Mouse (Mus musculus) brain, embryonic 14.5 days (tissue): Measurements from ENCODE around the gene Rasip1. TPM values are rescaled to one million over a fixed set of nuclear protein-coding genes. Genes with fewer than 3 reads are reported as not detected.

ENCODE experiments used
- DNase-seq: peaks from one replicate; pipeline ENCODE4 v3.0.0-alpha.2; 2011; ENCODE audit warnings: low read depth
- CTCF ChIP-seq: fragments of 200-500 bp; IDR thresholded peaks from 2 replicates; pipeline ENCODE4 v1.5.1; 2012; ENCODE audit warnings: inconsistent platforms, mild to moderate bottlenecking, moderate library complexity, borderline replicate concordance; ENCODE audit not compliant: insufficient read depth, insufficient read length; ENCODE audit errors: extremely low read depth
- POLR2A ChIP-seq: fragments of 200-500 bp; IDR thresholded peaks from 2 replicates; pipeline ENCODE4 v1.6.1; 2012; ENCODE audit warnings: mild to moderate bottlenecking, inconsistent platforms, borderline replicate concordance; ENCODE audit not compliant: poor library complexity, insufficient read depth, insufficient read length, severe bottlenecking; ENCODE audit errors: extremely low read depth
- polyA plus RNA-seq: library from polyadenylated mRNA; depleted of rRNA; stranded (reverse); fragments of >200 nt; gene quantifications from 2 replicates; pipeline ENCODE4 v1.2.3, GENCODE M21; 2012; rRNA removed

The Rasip1 gene
- 11.6 and 17.6 TPM in 2 replicates for polyA plus RNA-seq

DNA sequence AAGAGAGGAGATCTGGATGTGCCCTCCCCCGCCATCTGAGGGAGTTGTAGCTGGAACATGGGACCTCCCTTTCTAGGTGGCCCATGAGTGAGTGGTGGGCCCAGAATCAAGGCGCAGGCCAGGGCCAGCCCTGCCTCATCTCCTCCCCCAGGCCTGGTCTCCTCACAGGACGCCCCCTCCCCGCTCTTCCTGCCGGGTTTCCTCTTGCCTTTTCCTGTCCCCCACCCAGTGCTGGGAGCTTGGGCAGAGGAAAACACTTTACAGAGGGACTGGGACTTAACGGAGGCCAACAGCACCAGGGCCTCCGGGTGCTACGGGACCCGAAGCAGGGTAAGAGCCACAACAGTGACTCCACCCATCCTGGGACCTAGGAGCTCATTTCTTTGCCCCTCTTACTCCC, at the start of gene Rasip1:
Rasip1 (plus strand) TSS at position 228 of the 400 bp plus-strand sequence.
- DNase-seq = no peak
- no peak for TF ChIP-seq CTCF
- TF ChIP-seq POLR2A = no peak

DNA sequence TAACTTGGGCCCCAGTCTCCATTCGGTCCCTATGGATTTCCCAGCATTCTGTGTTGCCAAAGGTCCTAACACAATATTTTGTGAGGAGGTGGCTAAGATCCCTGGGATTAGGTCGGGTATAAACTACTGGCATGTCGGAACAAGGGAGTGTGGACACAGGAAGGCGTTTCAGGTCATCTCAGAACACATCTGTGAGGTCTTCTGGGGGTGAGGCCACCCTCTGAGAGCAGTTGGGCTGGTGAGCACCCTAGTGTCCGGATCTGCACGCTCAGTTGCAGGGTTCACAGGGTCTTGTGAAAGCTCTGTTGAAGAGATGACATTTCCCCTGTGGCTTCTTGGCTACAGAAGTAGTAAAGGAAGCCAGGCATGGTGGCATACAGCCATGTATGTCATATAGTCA, 41.4 kb upstream of the Rasip1 start:
- DNase-seq = no peak
- TF ChIP-seq CTCF = no peak
- no peak for TF ChIP-seq POLR2A

DNA sequence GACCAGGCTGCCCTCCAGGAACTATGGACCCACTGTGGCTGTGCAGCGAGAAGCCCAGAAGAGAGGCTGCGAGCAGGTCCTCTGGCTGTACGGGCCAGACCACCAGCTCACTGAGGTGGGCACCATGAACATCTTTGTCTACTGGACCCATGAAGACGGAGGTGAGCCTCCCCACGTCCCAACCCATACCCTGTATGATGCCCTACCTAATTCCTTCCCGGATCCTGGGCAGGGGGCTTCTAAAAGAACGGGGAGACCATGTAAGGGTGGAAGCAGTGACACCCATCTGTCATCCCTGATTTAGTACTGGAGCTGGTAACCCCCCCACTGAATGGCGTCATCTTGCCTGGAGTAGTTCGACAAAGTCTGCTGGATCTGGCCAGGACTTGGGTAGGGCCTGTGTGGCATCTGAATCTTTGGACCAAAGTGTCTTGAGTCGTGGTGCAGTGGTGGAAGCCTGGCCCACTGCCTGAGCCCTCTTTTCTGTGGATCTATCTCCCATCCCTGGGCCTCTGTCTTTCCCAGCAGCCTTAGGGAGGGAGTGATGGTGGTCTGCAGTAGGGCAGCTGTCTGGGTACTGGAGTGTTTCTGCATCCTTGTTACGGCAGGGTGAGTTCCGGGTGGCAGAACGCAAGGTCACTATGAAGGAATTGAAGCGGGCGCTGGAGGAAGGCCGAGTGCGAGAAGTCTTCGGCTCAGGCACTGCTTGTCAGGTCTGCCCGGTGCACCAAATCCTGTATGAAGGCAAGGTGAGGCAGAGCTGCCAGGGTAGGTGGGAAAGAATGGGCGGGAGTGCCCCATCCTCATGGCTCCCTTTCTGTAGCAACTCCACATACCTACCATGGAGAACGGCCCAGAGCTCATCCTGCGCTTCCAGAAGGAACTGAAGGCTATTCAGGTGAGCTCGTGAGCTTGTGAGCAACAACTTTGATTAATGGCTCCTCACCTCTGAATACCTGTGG, 39.4 kb upstream of the Rasip1 start:
- TF ChIP-seq CTCF (no peak), POLR2A (no peak)
- no peak for DNase-seq

DNA sequence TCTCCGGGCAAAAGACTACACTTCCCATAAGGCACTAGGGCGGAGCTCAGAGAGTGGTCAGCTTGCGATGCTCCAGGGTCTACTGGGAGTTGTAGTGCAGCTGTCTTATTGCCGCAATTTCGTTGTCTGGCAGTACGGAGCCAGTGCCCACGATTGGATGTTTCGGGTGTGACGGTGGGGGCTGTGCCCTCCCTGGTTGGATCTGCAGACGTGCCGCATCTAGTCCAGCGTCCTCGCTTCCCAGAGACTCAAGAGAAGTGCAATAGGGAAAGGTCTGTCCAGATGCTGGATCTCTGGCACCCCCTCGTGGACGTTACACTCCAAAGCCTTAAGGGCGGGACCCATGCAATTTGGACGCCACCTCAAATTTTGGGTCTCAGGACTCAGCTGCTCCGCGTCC, 38.1 kb upstream of the Rasip1 start:
- TF ChIP-seq CTCF (peak; percentile 90), POLR2A (no peak)
- peak; percentile 100 for DNase-seq

DNA sequence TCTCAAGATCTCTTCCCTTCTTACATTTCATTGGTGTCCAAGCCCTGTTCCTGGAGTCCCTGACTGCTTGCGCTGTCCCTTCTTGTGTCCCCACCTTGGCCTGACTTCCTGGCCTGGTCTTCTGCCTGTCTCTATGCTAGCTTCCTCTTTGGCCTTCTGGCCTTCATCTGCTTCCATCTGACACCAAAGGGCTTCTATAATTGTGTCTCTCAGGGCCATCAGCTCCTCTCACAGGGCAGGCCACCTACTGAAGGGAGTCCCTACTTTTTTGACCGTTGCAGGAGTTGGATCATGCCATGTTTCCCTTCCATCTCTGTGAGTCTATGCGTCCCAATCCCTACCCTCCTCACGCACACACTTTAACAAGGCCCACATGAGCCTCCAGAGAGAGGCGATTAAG, 37.4 kb upstream of the Rasip1 start:
- no peak for DNase-seq
- TF ChIP-seq CTCF = no peak
- TF ChIP-seq POLR2A = no peak

DNA sequence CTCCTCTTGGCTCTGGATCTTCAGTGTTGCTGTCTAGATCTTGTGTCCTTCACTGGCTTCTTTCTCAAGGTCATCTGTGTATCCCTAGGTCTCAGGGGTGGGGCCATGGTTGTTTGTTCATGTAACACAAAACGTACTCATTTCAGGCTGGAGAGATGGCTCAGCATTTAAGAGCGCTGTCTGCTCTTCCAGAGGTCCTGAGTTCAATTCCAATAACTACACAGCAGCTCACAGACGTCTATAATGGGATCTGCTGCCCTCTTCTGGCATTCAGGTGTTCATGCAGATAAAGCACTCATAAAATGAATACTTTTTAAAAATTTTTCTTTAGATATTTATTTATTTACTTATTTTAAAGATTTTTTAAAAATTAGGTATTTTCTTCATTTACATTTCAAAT, 36.4 kb upstream of the Rasip1 start:
- peak; percentile 19 for DNase-seq
- TF ChIP-seq POLR2A = no peak
- peak; percentile 24; the same call in 1 of the 2 replicates for TF ChIP-seq CTCF

DNA sequence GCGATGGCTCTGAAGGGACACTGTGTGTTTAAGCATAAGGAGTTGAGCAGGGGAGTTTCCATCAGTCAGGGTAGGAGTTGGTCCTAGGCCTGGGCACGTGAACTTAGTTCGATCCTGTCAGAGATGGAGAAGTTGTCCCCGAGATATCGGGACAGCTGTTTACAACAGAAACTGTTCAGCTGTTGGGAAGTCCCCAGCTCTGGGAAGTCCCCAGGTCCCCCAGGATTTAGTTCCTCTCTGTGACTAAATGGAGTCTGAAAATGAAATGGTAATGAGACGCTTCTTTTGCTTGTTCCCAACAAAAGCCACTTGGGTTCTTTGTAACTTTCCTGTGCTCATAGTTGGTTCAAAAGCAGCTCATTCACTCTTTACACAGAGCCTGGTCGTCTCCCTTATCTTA, 35.4 kb upstream of the Rasip1 start:
- TF ChIP-seq POLR2A (no peak), CTCF (no peak)
- no peak for DNase-seq

DNA sequence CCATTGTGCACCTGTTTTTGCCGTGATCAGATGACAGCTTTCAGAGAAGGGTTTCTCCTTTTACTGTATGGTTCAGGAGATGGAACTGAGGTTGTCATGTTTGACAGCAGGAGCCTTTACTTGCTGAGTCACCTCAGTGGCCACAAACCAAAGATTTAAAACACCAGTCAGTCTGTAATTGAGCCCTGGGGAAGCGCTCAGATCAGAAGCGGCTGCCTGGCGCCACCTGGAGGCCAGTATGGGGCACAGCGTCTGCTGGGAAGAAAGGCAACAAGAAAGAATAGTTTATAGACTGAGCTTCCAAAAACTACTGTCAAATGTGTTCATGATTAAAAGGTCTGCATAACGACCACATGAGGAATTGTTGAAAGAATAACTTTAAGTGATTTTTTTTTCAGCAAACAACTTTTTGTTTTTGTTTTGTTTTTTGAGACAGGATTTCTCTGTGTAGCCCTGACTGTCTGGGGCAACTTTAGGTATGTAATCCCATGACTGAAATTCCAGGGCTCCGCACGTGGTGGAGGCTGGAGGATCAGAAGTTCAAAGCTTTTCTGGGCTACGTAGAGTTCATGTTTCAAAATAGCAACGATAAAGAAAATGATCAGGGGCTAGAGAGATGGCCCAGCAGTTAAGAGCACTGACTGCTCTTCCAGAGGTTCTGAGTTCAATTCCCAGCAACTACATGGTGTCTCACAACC, 34.0 kb upstream of the Rasip1 start:
- TF ChIP-seq CTCF (peak; percentile 97), POLR2A (no peak)
- DNase-seq = peak; percentile 79

DNA sequence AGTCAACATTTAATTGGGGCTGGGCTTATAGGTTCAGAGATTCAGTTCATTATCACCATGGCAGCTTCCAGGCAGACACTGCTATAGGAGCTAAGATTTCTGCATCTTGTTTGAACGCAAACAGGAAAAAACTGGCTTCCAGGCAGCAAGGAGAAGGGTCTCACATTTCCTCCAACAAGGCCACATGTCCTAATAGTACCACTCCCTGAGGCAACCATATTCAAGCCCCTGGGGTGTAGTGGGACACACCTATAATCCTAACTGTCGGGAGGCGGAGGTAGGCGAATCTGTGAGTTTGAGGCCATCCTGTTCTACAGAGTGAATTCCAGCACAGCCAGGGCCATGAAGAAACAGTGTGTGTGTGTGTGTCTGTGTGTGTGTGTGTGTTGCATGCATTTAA, 32.1 kb upstream of the Rasip1 start:
- no peak for DNase-seq

DNA sequence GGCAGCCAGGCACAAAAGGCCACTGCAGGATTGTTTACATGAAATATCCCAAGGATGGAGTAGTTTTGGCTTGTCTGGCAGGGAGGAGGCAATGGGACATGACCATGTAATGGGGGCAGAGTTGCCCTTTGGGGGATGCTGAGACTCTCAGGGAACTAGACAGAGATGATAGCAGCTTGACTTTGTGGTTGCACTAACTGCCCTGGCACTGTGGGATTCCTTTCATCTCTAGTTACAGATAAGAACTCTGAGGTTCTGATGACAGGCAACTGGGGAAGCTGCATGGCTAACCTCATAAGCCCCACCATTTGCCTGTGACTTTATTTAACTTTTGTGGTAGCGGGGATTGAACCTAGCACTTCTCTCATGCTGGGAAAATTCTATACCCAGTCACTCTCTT, 31.2 kb upstream of the Rasip1 start:
- no peak for DNase-seq
- TF ChIP-seq POLR2A = no peak
- TF ChIP-seq CTCF = no peak

More for the DNA sequence above, 32.1 kb upstream of the Rasip1 start:
- no peak for TF ChIP-seq POLR2A
- no peak for TF ChIP-seq CTCF

DNA sequence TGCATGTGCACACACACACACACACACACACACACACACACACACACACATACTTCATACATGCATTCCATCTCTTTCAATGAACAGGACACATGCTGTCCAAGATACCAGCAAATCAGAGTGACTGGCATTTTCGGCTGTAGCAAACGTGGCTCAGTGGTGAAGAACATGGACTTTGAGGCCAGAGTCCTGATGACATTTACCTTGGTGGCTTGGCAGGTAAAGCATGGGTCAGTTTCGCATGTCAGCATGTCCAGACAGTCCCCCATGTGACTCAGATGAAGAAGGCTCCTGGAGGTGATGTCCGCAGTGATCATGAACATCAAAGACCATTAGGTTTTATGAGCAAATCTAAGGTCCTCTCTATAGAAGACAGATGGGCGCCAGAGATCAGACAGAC, 30.3 kb upstream of the Rasip1 start:
- DNase-seq = no peak
- no peak for TF ChIP-seq POLR2A
- no peak for TF ChIP-seq CTCF

DNA sequence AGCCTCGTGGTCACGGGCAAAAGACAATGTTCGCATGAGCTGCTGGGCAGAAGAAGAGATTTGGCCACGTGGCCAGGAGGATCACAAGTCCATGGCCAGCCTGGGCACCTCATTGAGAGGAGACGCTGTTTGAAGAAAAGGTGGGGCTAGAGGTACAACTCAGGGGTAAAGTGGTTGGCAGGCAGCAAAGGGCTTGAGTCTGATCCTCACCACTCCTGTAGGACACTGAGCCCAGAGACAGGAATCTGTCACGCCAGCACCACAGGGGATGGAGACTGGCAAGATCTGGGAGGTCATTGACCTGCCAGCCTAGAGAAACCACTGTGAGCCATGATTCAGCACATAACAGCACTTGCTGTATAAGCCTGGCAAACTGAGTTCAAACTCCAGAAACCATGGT, 29.8 kb upstream of the Rasip1 start:
- TF ChIP-seq POLR2A = no peak
- no peak for TF ChIP-seq CTCF

More for the DNA sequence above, 29.8 kb upstream of the Rasip1 start:
- no peak for DNase-seq
